Mouse (Mus musculus): ENCODE measurements around the gene Prrxl1. TPM values are rescaled to one million over a fixed set of nuclear protein-coding genes. Genes with fewer than 3 reads are reported as not detected.

Gene Prrxl1
- polyA plus RNA-seq, 1 experiment from 2014 or later = 0.26 TPM

DNA sequence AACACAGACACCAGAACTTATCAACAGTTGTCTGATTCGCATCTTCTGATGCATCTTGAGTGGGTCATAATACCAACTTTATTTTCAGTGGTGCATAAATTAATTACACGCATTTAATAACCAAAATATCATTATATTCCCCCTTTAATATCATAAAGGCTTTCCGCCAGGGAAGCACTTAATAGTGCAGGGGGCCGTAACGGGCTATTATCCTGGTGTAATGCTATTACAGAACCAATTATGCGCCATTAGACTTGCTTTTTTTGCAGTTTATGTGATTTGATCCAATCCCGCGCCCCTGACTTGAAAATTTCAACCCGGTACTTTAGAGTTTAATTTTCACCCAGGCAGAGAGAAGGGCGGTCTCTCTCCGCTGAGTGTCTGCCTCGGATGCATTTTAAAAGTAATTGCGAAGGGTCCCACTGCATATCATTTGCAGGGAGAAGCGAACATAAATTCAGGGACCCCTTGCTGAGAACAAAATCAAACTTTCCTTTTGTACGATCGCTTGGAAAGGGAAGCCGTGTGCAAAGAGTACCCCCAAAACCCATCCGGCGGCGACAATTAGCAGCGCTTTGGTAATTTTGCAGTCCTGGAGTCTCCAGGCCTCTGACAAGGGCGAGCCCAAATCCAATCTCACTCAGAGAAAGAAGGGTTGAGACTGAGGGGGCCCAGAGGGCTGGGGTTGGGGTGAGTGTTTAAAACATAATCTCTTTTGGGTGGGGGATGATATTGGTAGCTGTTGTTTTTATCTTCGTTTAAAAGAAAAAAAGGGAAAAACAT, 579 bp upstream of the Prrxl1 start:
- ATAC-seq = no peak
- H3K36me3 ChIP-seq (ENCODE audit: control insufficient read depth, insufficient read depth) = no peaks in the 10 kb centered on the region
- no peak overlapping the region for H3K27ac ChIP-seq (ENCODE audit: low read depth, low read length)
- H3K9me3 ChIP-seq (ENCODE audit: control insufficient read depth) = no peaks in the 10 kb centered on the region
- no peak for TF ChIP-seq CTCF (IDR thresholded peaks at IDR 0.05; ENCODE audit: low read depth)
- WGBS = 10% methylated on average over 23 of the region's 23 CpGs
- no peaks in the 10 kb centered on the region; the same call in 1 of the 2 replicates for H3K4me1 ChIP-seq (replicated peaks; ENCODE audit: control insufficient read depth, insufficient read depth, low read length)
- H3K9ac ChIP-seq (ENCODE audit: low read depth, low read length) = no peak overlapping the region
- peak overlapping the region; percentile 16; the same call in 1 of the 2 replicates for H3K4me3 ChIP-seq (ENCODE audit: low read depth, low read length)
- H3K27me3 ChIP-seq (replicated peaks; ENCODE audit: control insufficient read depth, insufficient read depth, low read length) = peaks cover 75% of the 10 kb centered on the region
- H3K4me2 ChIP-seq (replicated peaks; ENCODE audit: low read depth) = no peak overlapping the region

DNA sequence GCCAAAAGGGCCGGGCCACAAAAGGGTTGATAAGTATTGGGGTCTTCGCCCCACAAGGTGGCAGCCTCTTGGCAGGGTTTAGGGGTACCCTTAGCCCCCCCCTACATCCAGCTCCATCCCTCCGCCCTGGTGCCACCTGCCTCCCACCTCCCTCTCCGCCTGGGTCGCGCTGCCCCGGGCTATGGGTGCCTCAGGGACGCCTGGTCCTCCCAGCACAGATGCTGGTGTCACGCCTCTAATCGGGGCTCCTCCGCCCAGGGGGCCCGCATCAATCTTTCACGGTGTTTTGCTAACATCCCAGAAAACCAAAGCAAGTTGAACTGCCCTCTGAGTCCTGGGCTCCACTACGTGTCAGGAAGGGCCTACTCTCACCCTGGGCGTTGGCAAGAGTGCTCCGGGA, 903 bp downstream of the Prrxl1 start:
- ATAC-seq = no peak
- H3K36me3 ChIP-seq (ENCODE audit: control insufficient read depth, insufficient read depth) = no peaks in the 10 kb centered on the region
- H3K27ac ChIP-seq (ENCODE audit: low read depth, low read length) = no peak overlapping the region
- WGBS = 4% methylated on average over 16 of the region's 16 CpGs
- H3K9ac ChIP-seq (ENCODE audit: low read depth, low read length) = no peak overlapping the region
- no peak for TF ChIP-seq CTCF (IDR thresholded peaks at IDR 0.05; ENCODE audit: low read depth)
- H3K9me3 ChIP-seq (ENCODE audit: control insufficient read depth) = no peaks in the 10 kb centered on the region
- H3K4me1 ChIP-seq (replicated peaks; ENCODE audit: control insufficient read depth, insufficient read depth, low read length) = no peaks in the 10 kb centered on the region; the same call in 1 of the 2 replicates
- H3K4me2 ChIP-seq (replicated peaks; ENCODE audit: low read depth) = no peak overlapping the region
- peaks cover 72% of the 10 kb centered on the region for H3K27me3 ChIP-seq (replicated peaks; ENCODE audit: control insufficient read depth, insufficient read depth, low read length)
- H3K4me3 ChIP-seq (ENCODE audit: low read depth, low read length) = no peak overlapping the region

DNA sequence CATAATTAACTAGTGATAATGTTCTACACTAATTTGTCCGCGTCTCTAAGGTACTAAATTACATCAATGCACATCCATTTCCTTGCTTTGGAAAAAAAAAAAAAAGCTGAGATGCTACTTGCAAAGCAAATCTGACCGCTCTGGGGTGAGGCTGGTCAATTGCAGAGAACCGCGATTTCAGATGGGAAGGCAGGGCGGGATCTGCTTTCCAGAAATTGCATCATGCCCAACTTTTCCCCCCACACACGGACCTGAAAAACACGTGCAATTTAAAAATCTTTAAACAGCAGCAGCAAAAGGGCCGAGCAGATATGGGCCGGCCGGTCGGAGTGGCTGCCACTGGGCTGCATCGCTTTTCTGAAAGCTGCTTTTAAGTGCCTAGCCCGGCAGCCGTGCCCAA, 6.3 kb downstream of the Prrxl1 start:
- peaks cover 20% of the 10 kb centered on the region for H3K27me3 ChIP-seq (replicated peaks; ENCODE audit: control insufficient read depth, insufficient read depth, low read length)
- no peaks in the 10 kb centered on the region for H3K9me3 ChIP-seq (ENCODE audit: control insufficient read depth)
- no peak overlapping the region for H3K27ac ChIP-seq (ENCODE audit: low read depth, low read length)
- WGBS = 60% methylated on average over 15 of the region's 15 CpGs
- no peak for ATAC-seq
- H3K4me3 ChIP-seq (ENCODE audit: low read depth, low read length) = no peak overlapping the region
- TF ChIP-seq CTCF (IDR thresholded peaks at IDR 0.05; ENCODE audit: low read depth) = no peak
- no peak overlapping the region for H3K4me2 ChIP-seq (replicated peaks; ENCODE audit: low read depth)
- H3K4me1 ChIP-seq (replicated peaks; ENCODE audit: control insufficient read depth, insufficient read depth, low read length) = no peaks in the 10 kb centered on the region
- no peaks in the 10 kb centered on the region for H3K36me3 ChIP-seq (ENCODE audit: control insufficient read depth, insufficient read depth)
- H3K9ac ChIP-seq (ENCODE audit: low read depth, low read length) = no peak overlapping the region

DNA sequence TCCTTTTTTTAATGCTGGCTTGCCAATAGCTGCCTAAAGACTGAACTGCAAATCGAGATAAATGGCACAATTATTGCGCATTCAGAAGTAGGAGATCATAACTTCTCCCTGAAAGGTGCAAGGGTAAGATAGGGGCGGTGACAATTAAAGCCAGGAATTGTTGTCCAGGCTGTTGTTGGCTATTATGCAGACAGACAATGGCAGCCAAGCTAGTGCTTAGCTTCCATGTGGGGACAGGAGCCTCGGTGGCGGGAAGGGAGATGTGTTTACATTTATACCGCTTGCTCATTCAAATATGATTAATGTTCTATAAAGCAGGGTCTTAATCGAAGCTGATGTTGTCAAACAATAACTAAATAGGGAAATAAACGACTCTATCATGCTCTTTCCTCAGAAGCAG, 7.1 kb downstream of the Prrxl1 start:
- Histone ChIP-seq H3K9me3 (ENCODE audit: control insufficient read depth) (no peaks in the 10 kb centered on the region), H3K4me2 (replicated peaks; ENCODE audit: low read depth) (no peak overlapping the region), H3K4me3 (ENCODE audit: low read depth, low read length) (no peak overlapping the region), H3K27me3 (replicated peaks; ENCODE audit: control insufficient read depth, insufficient read depth, low read length) (peaks cover 14% of the 10 kb centered on the region; the same call in 1 of the 2 replicates), H3K27ac (ENCODE audit: low read depth, low read length) (no peak overlapping the region), H3K4me1 (replicated peaks; ENCODE audit: control insufficient read depth, insufficient read depth, low read length) (no peaks in the 10 kb centered on the region), H3K9ac (ENCODE audit: low read depth, low read length) (no peak overlapping the region), H3K36me3 (ENCODE audit: control insufficient read depth, insufficient read depth) (no peaks in the 10 kb centered on the region)
- TF ChIP-seq CTCF (IDR thresholded peaks at IDR 0.05; ENCODE audit: low read depth) = no peak
- 57% methylated on average over 8 of the region's 8 CpGs for WGBS
- ATAC-seq = no peak

DNA sequence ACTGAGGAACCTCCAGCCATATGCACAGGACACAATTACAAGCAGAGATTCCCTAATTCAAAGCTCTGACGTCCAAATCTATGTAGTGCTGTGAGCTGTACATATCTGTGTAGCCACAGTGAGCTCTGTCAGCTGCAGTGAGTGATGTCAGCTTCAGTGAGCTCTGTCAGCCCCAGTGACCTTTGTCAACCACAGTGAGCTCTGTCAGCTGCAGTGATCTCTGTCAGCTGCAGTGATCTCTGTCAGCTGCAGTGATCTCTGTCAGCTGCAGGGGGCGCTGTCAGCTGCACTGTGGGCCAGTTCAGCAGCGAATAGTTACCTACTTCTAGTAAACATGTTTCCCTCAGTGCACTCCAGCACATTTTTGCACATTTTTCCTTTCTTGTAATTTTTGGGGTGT, 10.2 kb downstream of the Prrxl1 start:
- H3K4me1 ChIP-seq (replicated peaks; ENCODE audit: control insufficient read depth, insufficient read depth, low read length) = no peaks in the 10 kb centered on the region
- no peak overlapping the region for H3K27ac ChIP-seq (ENCODE audit: low read depth, low read length)
- H3K4me3 ChIP-seq (ENCODE audit: low read depth, low read length) = no peak overlapping the region
- H3K9ac ChIP-seq (ENCODE audit: low read depth, low read length) = no peak overlapping the region
- peak; percentile 88 for TF ChIP-seq CTCF (IDR thresholded peaks at IDR 0.05; ENCODE audit: low read depth)
- no peak overlapping the region for H3K4me2 ChIP-seq (replicated peaks; ENCODE audit: low read depth)
- H3K27me3 ChIP-seq (replicated peaks; ENCODE audit: control insufficient read depth, insufficient read depth, low read length) = peaks cover 5% of the 10 kb centered on the region; the same call in 1 of the 2 replicates
- H3K9me3 ChIP-seq (ENCODE audit: control insufficient read depth) = no peaks in the 10 kb centered on the region
- peak; percentile 53; the same call in 1 of the 2 replicates for ATAC-seq
- 15% methylated on average over 3 of the region's 3 CpGs for WGBS
- H3K36me3 ChIP-seq (ENCODE audit: control insufficient read depth, insufficient read depth) = no peaks in the 10 kb centered on the region

DNA sequence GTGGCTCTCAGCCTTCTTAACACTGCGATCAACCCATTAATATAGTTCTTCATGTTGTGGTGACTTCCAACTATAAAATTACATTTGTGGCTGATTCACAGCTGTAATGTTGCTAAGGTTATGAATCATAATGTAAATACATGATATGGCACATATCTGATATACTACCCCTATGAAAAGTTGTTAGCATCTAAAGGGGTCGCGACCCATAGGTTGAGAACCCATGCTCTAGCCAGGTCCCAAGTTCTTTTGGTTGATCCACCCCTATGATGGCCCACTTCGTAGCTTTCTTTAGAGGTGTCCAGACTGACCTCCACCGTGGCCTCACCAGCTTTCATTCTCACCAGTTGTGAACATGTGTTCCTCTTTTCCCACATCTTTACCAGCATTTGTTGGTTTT, 18.0 kb downstream of the Prrxl1 start:
- Histone ChIP-seq H3K9me3 (ENCODE audit: control insufficient read depth) (no peaks in the 10 kb centered on the region), H3K27me3 (replicated peaks; ENCODE audit: control insufficient read depth, insufficient read depth, low read length) (no peaks in the 10 kb centered on the region), H3K4me2 (replicated peaks; ENCODE audit: low read depth) (no peak overlapping the region), H3K36me3 (ENCODE audit: control insufficient read depth, insufficient read depth) (no peaks in the 10 kb centered on the region), H3K9ac (ENCODE audit: low read depth, low read length) (no peak overlapping the region), H3K27ac (ENCODE audit: low read depth, low read length) (no peak overlapping the region), H3K4me1 (replicated peaks; ENCODE audit: control insufficient read depth, insufficient read depth, low read length) (no peaks in the 10 kb centered on the region), H3K4me3 (ENCODE audit: low read depth, low read length) (no peak overlapping the region)
- TF ChIP-seq CTCF (IDR thresholded peaks at IDR 0.05; ENCODE audit: low read depth) = no peak
- no peak for ATAC-seq
- 83% methylated on average over 5 of the region's 5 CpGs for WGBS
